Mouse (Mus musculus): ENCODE data around the gene Svs1.

DNA sequence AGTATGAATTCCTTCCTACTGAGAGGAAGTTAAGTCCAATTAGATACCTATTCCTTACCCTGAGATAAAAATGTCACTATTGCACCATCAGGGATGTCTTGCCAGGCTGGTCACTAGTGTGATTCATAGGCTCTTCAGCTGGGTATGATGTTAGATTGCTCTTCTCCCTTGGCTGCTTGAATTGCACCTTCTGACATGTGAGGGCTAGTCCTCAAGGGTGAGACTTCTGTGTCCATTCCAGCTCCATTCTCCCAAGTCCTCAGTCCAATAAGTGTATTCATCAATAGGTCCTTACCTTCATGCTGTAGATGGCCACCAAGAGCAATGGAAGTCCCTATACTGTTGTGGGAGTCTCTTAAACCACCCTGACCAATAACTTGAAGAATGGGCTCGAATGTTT lies 7.0 kb upstream of the Svs1 start:
- TF ChIP-seq CTCF (conservative IDR thresholded peaks at IDR 0.05; ENCODE audit: low read length) (no peak), POU5F1 (IDR thresholded peaks at IDR 0.05; ENCODE audit: borderline replicate concordance, low read length) (no peak)
